Mouse (Mus musculus) neural tube, embryonic 11.5 days (tissue): ENCODE data around the gene Zfp628. TPM values are rescaled to one million over a fixed set of nuclear protein-coding genes. Genes with fewer than 3 reads are reported as not detected.
A peak's percentile ranks its signal among the peaks of the same experiment; 100 is the strongest.

Experiments
- ATAC-seq: fragments of 200-750 bp; cut with Nextera tagmentation; 2 replicates; pipeline ENCODE4 v1.8.0; 2017; ENCODE audit warnings: moderate number of reproducible peaks, mild to moderate bottlenecking, moderate TSS enrichment, moderate library complexity; ENCODE audit not compliant: insufficient read depth, low FRiP score, low TSS enrichment
- DNase-seq: peaks from one replicate; pipeline ENCODE4 v3.0.0-alpha.2; 2015; ENCODE audit warnings: low spot score
- H3K27ac ChIP-seq: fragments of 300-500 bp; sonication (generic); 2 replicates; pipeline ENCODE4 v1.5.1; 2014; ENCODE audit warnings: low read depth, mild to moderate bottlenecking, low read length
- H3K27me3 ChIP-seq: fragments of 300-500 bp; sonication (generic); 2 replicates; pipeline ENCODE4 v1.6.1; 2014; ENCODE audit warnings: mild to moderate bottlenecking, low read length, mixed read lengths; ENCODE audit not compliant: control insufficient read depth, insufficient read depth
- H3K36me3 ChIP-seq: fragments of 300-500 bp; sonication (generic); 2 replicates; pipeline ENCODE4 v1.6.1; 2014; ENCODE audit warnings: mild to moderate bottlenecking, low read length, moderate library complexity, mixed read lengths; ENCODE audit not compliant: control insufficient read depth, insufficient read depth
- H3K4me1 ChIP-seq: fragments of 300-500 bp; sonication (generic); 2 replicates; pipeline ENCODE4 v1.6.1; 2014; ENCODE audit warnings: low read length, mixed read lengths; ENCODE audit not compliant: control insufficient read depth, insufficient read depth
- H3K4me2 ChIP-seq: fragments of 300-500 bp; sonication (generic); 2 replicates; pipeline ENCODE4 v1.6.1; 2014; ENCODE audit warnings: low read depth, mild to moderate bottlenecking, moderate library complexity
- H3K4me3 ChIP-seq: fragments of 300-500 bp; sonication (generic); 2 replicates; pipeline ENCODE4 v1.5.1; 2014; ENCODE audit warnings: low read depth, low read length
- H3K9ac ChIP-seq: fragments of 300-500 bp; sonication (generic); 2 replicates; pipeline ENCODE4 v1.6.1; 2014; ENCODE audit warnings: mild to moderate bottlenecking, low read length
- H3K9me3 ChIP-seq: fragments of 300-500 bp; sonication (generic); 2 replicates; pipeline ENCODE4 v1.6.1; 2016; ENCODE audit warnings: low read length; ENCODE audit not compliant: control insufficient read depth
- WGBS: fragments of 180-500 bp; shearing (Covaris S2); extraction: QIAGEN DNeasy Blood & Tissue Kit; methylation state at CpG from one replicate; pipeline ENCODE4 v1.1.7; 2014; 5-methylcytosine and 5-hydroxymethylcytosine counted together
- polyA plus RNA-seq: library from polyadenylated mRNA; unstranded; fragments of >200 nt; fragmentation: Nextera tagmentation; extraction: Ambion mirVana; gene quantifications from 2 replicates; pipeline ENCODE4 v1.2.1, GENCODE M21; 2014

Gene Zfp628
- polyA plus RNA-seq, 1 experiment from 2014 or later: 3.8 TPM

- Histone ChIP-seq H3K4me2 (peak within 1 kb of the TSS; percentile 17), H3K27ac (peak within 1 kb of the TSS; percentile 95), H3K36me3 (peaks cover 1% of the 10 kb centered on the region; the same call in 1 of the 2 replicates), H3K4me3 (no peak within 1 kb of the TSS), H3K9me3 (no peaks in the 10 kb centered on the region), H3K9ac (peak within 1 kb of the TSS; percentile 20; the same call in 1 of the 2 replicates), H3K4me1 (peaks cover 43% of the 10 kb centered on the region), H3K27me3 (no peaks in the 10 kb centered on the region)
- DNase-seq: peak; percentile 54
- 3% methylated on average over 6 of the region's 6 CpGs for WGBS
- ATAC-seq: no peak
These were observed 10.7 kb downstream of the Zfp628 start, which contains the start of gene Ssc5d for GRCm38 (mm10) chr7:4925441-4926381. Gene Ssc5d, plus strand, starts transcription at chr7:4925785.

DNA sequence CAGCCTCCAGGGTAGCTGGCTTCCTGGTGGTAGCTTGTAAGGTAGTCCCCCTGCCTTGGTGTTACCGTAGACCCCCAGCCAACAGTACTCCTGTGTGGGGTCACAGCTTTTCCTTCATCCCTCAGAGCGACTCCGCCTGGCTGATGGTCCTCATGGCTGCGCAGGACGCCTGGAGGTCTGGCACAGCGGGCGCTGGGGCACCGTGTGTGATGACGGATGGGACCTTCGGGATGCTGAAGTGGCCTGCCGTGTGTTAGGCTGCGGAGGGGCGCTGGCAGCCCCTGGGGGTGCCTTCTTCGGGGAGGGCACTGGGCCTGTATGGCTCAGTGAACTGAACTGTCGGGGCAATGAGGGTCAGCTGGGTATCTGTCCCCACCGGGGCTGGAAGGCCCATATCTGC lies 11.8 kb downstream of the Zfp628 start:
- Histone ChIP-seq H3K27ac (peak overlapping the region; percentile 95; the same call in 1 of the 2 replicates), H3K9ac (no peak overlapping the region), H3K9me3 (no peaks in the 10 kb centered on the region), H3K27me3 (no peaks in the 10 kb centered on the region), H3K4me3 (no peak overlapping the region), H3K36me3 (no peaks in the 10 kb centered on the region), H3K4me2 (no peak overlapping the region), H3K4me1 (peaks cover 34% of the 10 kb centered on the region)
- ATAC-seq (no peak), DNase-seq (no peak)
- WGBS: 62% methylated on average over 16 of the region's 16 CpGs

- H3K27me3 ChIP-seq: no peaks in the 10 kb centered on the region
- no peak overlapping the region for H3K4me3 ChIP-seq
- H3K27ac ChIP-seq: no peak overlapping the region
- WGBS: 67% methylated on average over 8 of the region's 8 CpGs
- no peaks in the 10 kb centered on the region for H3K36me3 ChIP-seq
- no peak overlapping the region for H3K4me2 ChIP-seq
- no peaks in the 10 kb centered on the region for H3K9me3 ChIP-seq
- ATAC-seq (no peak), DNase-seq (no peak)
- no peak overlapping the region for H3K9ac ChIP-seq
- peaks cover 26% of the 10 kb centered on the region for H3K4me1 ChIP-seq
These were observed 12.7 kb downstream of the Zfp628 start for GRCm38 (mm10) chr7:4927711-4928110.

GRCm38 (mm10) chr7:4928323-4928722 lies 13.3 kb downstream of the Zfp628 start:
- H3K4me1 ChIP-seq: peaks cover 22% of the 10 kb centered on the region
- H3K9me3 ChIP-seq: no peaks in the 10 kb centered on the region
- ATAC-seq (no peak), DNase-seq (no peak)
- no peak overlapping the region for H3K4me3 ChIP-seq
- H3K9ac ChIP-seq: no peak overlapping the region
- H3K36me3 ChIP-seq: no peaks in the 10 kb centered on the region
- H3K27me3 ChIP-seq: no peaks in the 10 kb centered on the region
- no peak overlapping the region for H3K27ac ChIP-seq
- H3K4me2 ChIP-seq: no peak overlapping the region
- 65% methylated on average over 17 of the region's 17 CpGs for WGBS

- Histone ChIP-seq H3K27me3 (no peaks in the 10 kb centered on the region), H3K4me1 (no peaks in the 10 kb centered on the region), H3K36me3 (no peaks in the 10 kb centered on the region), H3K4me2 (no peak overlapping the region), H3K9me3 (no peaks in the 10 kb centered on the region), H3K27ac (no peak overlapping the region), H3K4me3 (no peak overlapping the region), H3K9ac (no peak overlapping the region)
- ATAC-seq (no peak), DNase-seq (no peak)
- 74% methylated on average over 12 of the region's 12 CpGs for WGBS
These were observed 18.1 kb downstream of the Zfp628 start for GRCm38 (mm10) chr7:4933103-4933502.

DNA sequence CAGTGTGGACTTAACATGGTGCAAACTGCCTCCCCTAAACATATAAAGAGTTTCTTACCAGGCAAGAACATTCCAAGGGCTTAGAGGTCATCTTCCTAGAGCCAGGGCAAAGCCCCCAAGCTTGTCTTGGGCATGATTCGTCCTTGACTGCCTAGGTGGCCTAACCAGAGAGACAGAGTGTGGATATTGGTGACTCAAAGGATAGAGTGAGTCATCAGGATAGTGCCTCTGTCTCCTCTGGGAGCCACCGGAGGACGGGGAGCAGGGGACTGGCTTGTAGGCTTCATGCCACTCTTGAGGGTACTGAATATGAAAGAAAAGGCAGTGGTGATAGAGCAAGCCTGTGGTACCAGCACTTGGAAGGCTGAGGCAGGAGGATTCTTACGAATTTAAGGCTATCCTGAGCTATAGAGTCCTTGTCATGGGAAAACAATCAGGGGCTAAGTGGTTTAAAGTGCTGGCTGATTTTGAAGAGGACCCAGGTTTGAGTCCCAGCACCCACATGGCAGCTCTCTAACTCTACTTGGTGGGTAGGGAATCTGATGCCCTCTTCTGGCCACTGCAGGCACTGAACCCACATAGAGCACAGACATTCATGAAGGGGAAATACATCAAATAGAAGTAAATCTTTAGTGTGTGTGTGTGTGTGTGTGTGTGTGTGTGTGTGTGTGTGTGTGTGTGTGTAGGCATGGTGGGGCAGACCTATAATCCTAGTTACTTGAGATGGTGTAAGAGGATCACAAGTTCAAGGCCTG lies 19.3 kb downstream of the Zfp628 start:
- ATAC-seq (no peak), DNase-seq (no peak)
- 86% methylated on average over 4 of the region's 4 CpGs for WGBS
- Histone ChIP-seq H3K4me2 (no peak overlapping the region), H3K27ac (no peak overlapping the region), H3K9me3 (no peaks in the 10 kb centered on the region), H3K36me3 (no peaks in the 10 kb centered on the region), H3K4me3 (no peak overlapping the region), H3K27me3 (no peaks in the 10 kb centered on the region), H3K4me1 (no peaks in the 10 kb centered on the region), H3K9ac (no peak overlapping the region)

DNA sequence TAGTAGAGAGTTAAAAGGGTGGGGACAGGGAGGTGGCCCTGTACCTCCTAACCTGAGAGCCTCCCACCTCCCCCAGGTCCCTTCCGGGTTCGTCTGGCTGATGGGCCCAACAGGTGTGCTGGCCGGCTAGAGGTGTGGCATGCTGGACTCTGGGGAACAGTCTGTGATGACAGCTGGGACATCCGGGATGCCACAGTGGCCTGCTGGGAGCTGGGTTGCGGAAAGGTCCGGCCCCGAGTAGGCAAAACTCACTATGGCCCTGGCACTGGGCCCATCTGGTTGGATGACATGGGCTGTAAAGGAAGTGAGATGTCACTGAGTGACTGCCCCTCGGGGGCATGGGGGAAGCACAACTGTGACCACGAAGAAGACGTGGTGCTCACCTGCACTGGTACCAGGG lies 21.8 kb downstream of the Zfp628 start:
- Histone ChIP-seq H3K4me2 (no peak overlapping the region), H3K27ac (no peak overlapping the region), H3K4me1 (no peaks in the 10 kb centered on the region), H3K27me3 (no peaks in the 10 kb centered on the region), H3K9me3 (no peaks in the 10 kb centered on the region), H3K36me3 (no peaks in the 10 kb centered on the region), H3K9ac (no peak overlapping the region), H3K4me3 (no peak overlapping the region)
- no peak for ATAC-seq
- 79% methylated on average over 10 of the region's 10 CpGs for WGBS
- DNase-seq: no peak

DNA sequence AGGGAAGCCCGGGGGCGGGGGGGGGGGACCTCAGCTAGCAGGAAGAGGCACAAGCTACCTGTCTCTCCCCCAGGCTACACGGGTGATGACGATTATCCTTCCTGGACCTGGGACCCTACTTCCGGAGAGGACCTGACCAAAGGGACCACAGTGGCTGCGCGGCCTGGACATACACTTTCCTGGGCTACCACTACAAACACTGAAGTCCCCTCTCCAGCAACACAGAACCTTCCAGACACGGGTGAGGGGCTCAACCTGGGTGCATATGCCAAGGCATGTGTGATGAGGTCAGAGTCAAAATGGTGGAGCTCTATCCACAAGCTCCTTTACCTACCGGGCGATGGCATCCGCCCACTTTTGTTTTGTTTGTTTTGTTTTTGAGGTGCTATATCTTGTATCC lies 22.4 kb downstream of the Zfp628 start:
- Histone ChIP-seq H3K9ac (no peak overlapping the region), H3K4me3 (no peak overlapping the region), H3K9me3 (no peaks in the 10 kb centered on the region), H3K4me1 (no peaks in the 10 kb centered on the region), H3K36me3 (no peaks in the 10 kb centered on the region), H3K27ac (no peak overlapping the region), H3K4me2 (no peak overlapping the region), H3K27me3 (no peaks in the 10 kb centered on the region)
- no peak for ATAC-seq
- 86% methylated on average over 11 of the region's 11 CpGs for WGBS
- no peak for DNase-seq
